Mouse (Mus musculus): ENCODE measurements around the gene Gata2. TPM values are rescaled to one million over a fixed set of nuclear protein-coding genes. Genes with fewer than 3 reads are reported as not detected.
"Not testable (repeated sequence)": the region's sequence is repeated elsewhere in the genome, so short reads cannot be mapped to it uniquely, and the experiment has no call there.

The Gata2 gene
- polyA plus RNA-seq (2012; rRNA removed): 13.1 and 13.2 TPM in 2 replicates

GRCm38 (mm10) chr6:88193433-88194052 is at the start of gene Gata2:
Gata2 (plus strand) TSS chr6:88193891.
- H3K36me3 ChIP-seq (ENCODE audit: control insufficient read depth, insufficient read depth, low read length): no peaks in the 10 kb centered on the region
- DNase-seq (ENCODE audit: low read depth in 1 of 2, low spot score in 2 of 2): no peak
- H3K4me1 ChIP-seq (ENCODE audit: control insufficient read depth, insufficient read depth, insufficient read length): peaks cover 3% of the 10 kb centered on the region; the same call in 1 of the 2 replicates
- peaks cover 13% of the 10 kb centered on the region for H3K27me3 ChIP-seq (ENCODE audit: control insufficient read depth, insufficient read depth, low read length)
- TF ChIP-seq CTCF (IDR thresholded peaks at IDR 0.05; ENCODE audit: extremely low read depth, insufficient read depth, insufficient read length, insufficient replicate concordance): no peak
- TF ChIP-seq POLR2A (IDR thresholded peaks at IDR 0.05; ENCODE audit: low read depth, low read length): no peak
- no peak within 1 kb of the TSS for H3K27ac ChIP-seq (ENCODE audit: insufficient read depth, low read length)
- peak within 1 kb of the TSS; percentile 14; the same call in 1 of the 2 replicates for H3K4me3 ChIP-seq (ENCODE audit: extremely low read depth, insufficient read depth, insufficient read length)
- WGBS: 8% methylated on average over 54 of the region's 57 CpGs

GRCm38 (mm10) chr6:88145793-88146192 is 47.9 kb upstream of the Gata2 start:
- WGBS: 74% methylated on average over 4 of the region's 4 CpGs
- Histone ChIP-seq H3K4me3 (ENCODE audit: extremely low read depth, insufficient read depth, insufficient read length) (no peak overlapping the region), H3K36me3 (ENCODE audit: control insufficient read depth, insufficient read depth, low read length) (no peaks in the 10 kb centered on the region), H3K27ac (ENCODE audit: insufficient read depth, low read length) (no peak overlapping the region), H3K4me1 (ENCODE audit: control insufficient read depth, insufficient read depth, insufficient read length) (no peaks in the 10 kb centered on the region), H3K27me3 (ENCODE audit: control insufficient read depth, insufficient read depth, low read length) (no peaks in the 10 kb centered on the region)
- TF ChIP-seq CTCF (IDR thresholded peaks at IDR 0.05; ENCODE audit: extremely low read depth, insufficient read depth, insufficient read length, insufficient replicate concordance) (no peak), POLR2A (IDR thresholded peaks at IDR 0.05; ENCODE audit: low read depth, low read length) (no peak)
- no peak for DNase-seq (ENCODE audit: low read depth in 1 of 2, low spot score in 2 of 2)

GRCm38 (mm10) chr6:88146576-88146975 is 47.1 kb upstream of the Gata2 start:
- no peak overlapping the region for H3K4me3 ChIP-seq (ENCODE audit: extremely low read depth, insufficient read depth, insufficient read length)
- DNase-seq (ENCODE audit: low read depth in 1 of 2, low spot score in 2 of 2): no peak
- H3K4me1 ChIP-seq (ENCODE audit: control insufficient read depth, insufficient read depth, insufficient read length): no peaks in the 10 kb centered on the region
- 86% methylated on average over 8 of the region's 8 CpGs for WGBS
- no peaks in the 10 kb centered on the region for H3K36me3 ChIP-seq (ENCODE audit: control insufficient read depth, insufficient read depth, low read length)
- H3K27ac ChIP-seq (ENCODE audit: insufficient read depth, low read length): no peak overlapping the region
- TF ChIP-seq CTCF (IDR thresholded peaks at IDR 0.05; ENCODE audit: extremely low read depth, insufficient read depth, insufficient read length, insufficient replicate concordance) (no peak), POLR2A (IDR thresholded peaks at IDR 0.05; ENCODE audit: low read depth, low read length) (no peak)
- no peaks in the 10 kb centered on the region for H3K27me3 ChIP-seq (ENCODE audit: control insufficient read depth, insufficient read depth, low read length)

- Histone ChIP-seq H3K4me1 (ENCODE audit: control insufficient read depth, insufficient read depth, insufficient read length) (no peaks in the 10 kb centered on the region), H3K4me3 (ENCODE audit: extremely low read depth, insufficient read depth, insufficient read length) (no peak overlapping the region), H3K27me3 (ENCODE audit: control insufficient read depth, insufficient read depth, low read length) (no peaks in the 10 kb centered on the region), H3K36me3 (ENCODE audit: control insufficient read depth, insufficient read depth, low read length) (no peaks in the 10 kb centered on the region), H3K27ac (ENCODE audit: insufficient read depth, low read length) (peak overlapping the region; percentile 8; the same call in 1 of the 2 replicates)
- no peak for DNase-seq (ENCODE audit: low read depth in 1 of 2, low spot score in 2 of 2)
- TF ChIP-seq POLR2A (IDR thresholded peaks at IDR 0.05; ENCODE audit: low read depth, low read length) (no peak), CTCF (IDR thresholded peaks at IDR 0.05; ENCODE audit: extremely low read depth, insufficient read depth, insufficient read length, insufficient replicate concordance) (no peak)
- WGBS: 33% methylated on average over 16 of the region's 16 CpGs
Measured at GRCm38 (mm10) chr6:88147411-88148003, 46.2 kb upstream of the Gata2 start.

- TF ChIP-seq CTCF (IDR thresholded peaks at IDR 0.05; ENCODE audit: extremely low read depth, insufficient read depth, insufficient read length, insufficient replicate concordance): no peak
- no peak for TF ChIP-seq POLR2A (IDR thresholded peaks at IDR 0.05; ENCODE audit: low read depth, low read length)
- H3K27ac ChIP-seq (ENCODE audit: insufficient read depth, low read length): no peak overlapping the region
- no peaks in the 10 kb centered on the region for H3K4me1 ChIP-seq (ENCODE audit: control insufficient read depth, insufficient read depth, insufficient read length)
- H3K4me3 ChIP-seq (ENCODE audit: extremely low read depth, insufficient read depth, insufficient read length): no peak overlapping the region
- H3K27me3 ChIP-seq (ENCODE audit: control insufficient read depth, insufficient read depth, low read length): no peaks in the 10 kb centered on the region
- no peaks in the 10 kb centered on the region for H3K36me3 ChIP-seq (ENCODE audit: control insufficient read depth, insufficient read depth, low read length)
- WGBS: 89% methylated on average over 4 of the region's 4 CpGs
- DNase-seq (ENCODE audit: low read depth in 1 of 2, low spot score in 2 of 2): no peak
Measured at GRCm38 (mm10) chr6:88151335-88151734, 42.4 kb upstream of the Gata2 start.

GRCm38 (mm10) chr6:88152127-88152705 is 41.5 kb upstream of the Gata2 start:
- TF ChIP-seq CTCF (IDR thresholded peaks at IDR 0.05; ENCODE audit: extremely low read depth, insufficient read depth, insufficient read length, insufficient replicate concordance) (no peak), POLR2A (IDR thresholded peaks at IDR 0.05; ENCODE audit: low read depth, low read length) (no peak)
- no peak overlapping the region for H3K4me3 ChIP-seq (ENCODE audit: extremely low read depth, insufficient read depth, insufficient read length)
- WGBS: 71% methylated on average over 14 of the region's 14 CpGs
- no peaks in the 10 kb centered on the region for H3K27me3 ChIP-seq (ENCODE audit: control insufficient read depth, insufficient read depth, low read length)
- no peaks in the 10 kb centered on the region for H3K36me3 ChIP-seq (ENCODE audit: control insufficient read depth, insufficient read depth, low read length)
- H3K4me1 ChIP-seq (ENCODE audit: control insufficient read depth, insufficient read depth, insufficient read length): no peaks in the 10 kb centered on the region
- DNase-seq (ENCODE audit: low read depth in 1 of 2, low spot score in 2 of 2): no peak
- H3K27ac ChIP-seq (ENCODE audit: insufficient read depth, low read length): no peak overlapping the region

- DNase-seq (ENCODE audit: low read depth in 1 of 2, low spot score in 2 of 2): no peak
- H3K4me3 ChIP-seq (ENCODE audit: extremely low read depth, insufficient read depth, insufficient read length): no peak overlapping the region
- WGBS: 84% methylated on average over 6 of the region's 6 CpGs
- H3K4me1 ChIP-seq (ENCODE audit: control insufficient read depth, insufficient read depth, insufficient read length): no peaks in the 10 kb centered on the region
- no peak for TF ChIP-seq POLR2A (IDR thresholded peaks at IDR 0.05; ENCODE audit: low read depth, low read length)
- no peak for TF ChIP-seq CTCF (IDR thresholded peaks at IDR 0.05; ENCODE audit: extremely low read depth, insufficient read depth, insufficient read length, insufficient replicate concordance)
- no peaks in the 10 kb centered on the region for H3K36me3 ChIP-seq (ENCODE audit: control insufficient read depth, insufficient read depth, low read length)
- no peaks in the 10 kb centered on the region for H3K27me3 ChIP-seq (ENCODE audit: control insufficient read depth, insufficient read depth, low read length)
- no peak overlapping the region for H3K27ac ChIP-seq (ENCODE audit: insufficient read depth, low read length)
Measured at GRCm38 (mm10) chr6:88152979-88153378, 40.7 kb upstream of the Gata2 start.

- 92% methylated on average over 6 of the region's 6 CpGs for WGBS
- H3K4me1 ChIP-seq (ENCODE audit: control insufficient read depth, insufficient read depth, insufficient read length); H3K36me3 ChIP-seq (ENCODE audit: control insufficient read depth, insufficient read depth, low read length); H3K27me3 ChIP-seq (ENCODE audit: control insufficient read depth, insufficient read depth, low read length); H3K27ac ChIP-seq (ENCODE audit: insufficient read depth, low read length); DNase-seq (ENCODE audit: low read depth in 1 of 2, low spot score in 2 of 2); H3K4me3 ChIP-seq (ENCODE audit: extremely low read depth, insufficient read depth, insufficient read length): not testable (repeated sequence)
Measured at GRCm38 (mm10) chr6:88155614-88156013, 38.1 kb upstream of the Gata2 start.

Data from spleen, adult 2 months (tissue).